Mouse (Mus musculus) lung, adult 18-20 months (tissue): ENCODE measurements at regions not wholly inside any gene's neighbourhood (a gene's known extent, or its start where the extent isn't known, plus 50 kb on each side); places are given as distances from the start of the nearest gene placed in this dataset.

Experiments used
- DNase-seq, 2 experiments: peaks; one replicate each; pipeline ENCODE4 v3.0.0; 2022; ENCODE audit warnings: mixed read lengths in 2 of 2

DNA sequence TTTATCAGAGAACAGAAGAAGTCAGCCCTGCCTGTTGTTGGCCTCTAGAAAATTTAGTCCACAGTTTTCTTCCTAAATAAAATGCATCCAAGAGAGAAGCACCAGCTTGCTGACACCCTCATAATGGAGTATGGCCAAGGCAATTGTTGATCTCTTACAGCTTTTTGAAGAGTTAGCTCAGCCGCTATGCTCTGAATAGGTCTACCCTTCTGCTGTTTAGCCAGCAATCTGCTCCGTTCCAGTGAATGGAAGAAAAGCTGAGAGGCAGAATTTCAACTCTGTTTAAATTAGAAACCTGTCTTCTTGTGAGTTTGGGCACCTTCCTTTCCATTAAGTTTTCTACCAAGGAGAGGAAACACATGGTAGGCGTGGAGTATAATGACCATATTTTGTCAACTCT is 290.8 kb downstream of the Rnf144b start:
- DNase-seq, result no peak

DNA sequence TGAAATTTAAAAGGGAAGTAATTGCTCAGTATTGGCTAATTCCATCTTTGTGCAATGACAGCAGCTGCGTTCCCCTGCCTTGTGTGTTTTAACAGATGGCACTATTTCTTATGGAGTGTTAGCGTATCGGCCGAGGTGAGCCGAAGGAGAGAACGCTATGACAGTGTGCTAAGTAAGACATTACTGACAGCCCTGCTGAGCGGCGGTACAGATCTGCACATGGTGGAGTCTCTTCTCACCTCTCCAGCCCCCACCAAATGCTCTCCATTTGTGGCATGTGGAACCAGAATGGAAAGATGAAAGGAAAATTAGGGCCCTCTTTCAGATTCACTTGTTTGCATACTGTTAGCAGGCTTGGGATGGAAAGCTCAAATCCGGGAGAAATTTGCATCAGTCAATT is 291.5 kb downstream of the Rnf144b start:
- no peak for DNase-seq

DNA sequence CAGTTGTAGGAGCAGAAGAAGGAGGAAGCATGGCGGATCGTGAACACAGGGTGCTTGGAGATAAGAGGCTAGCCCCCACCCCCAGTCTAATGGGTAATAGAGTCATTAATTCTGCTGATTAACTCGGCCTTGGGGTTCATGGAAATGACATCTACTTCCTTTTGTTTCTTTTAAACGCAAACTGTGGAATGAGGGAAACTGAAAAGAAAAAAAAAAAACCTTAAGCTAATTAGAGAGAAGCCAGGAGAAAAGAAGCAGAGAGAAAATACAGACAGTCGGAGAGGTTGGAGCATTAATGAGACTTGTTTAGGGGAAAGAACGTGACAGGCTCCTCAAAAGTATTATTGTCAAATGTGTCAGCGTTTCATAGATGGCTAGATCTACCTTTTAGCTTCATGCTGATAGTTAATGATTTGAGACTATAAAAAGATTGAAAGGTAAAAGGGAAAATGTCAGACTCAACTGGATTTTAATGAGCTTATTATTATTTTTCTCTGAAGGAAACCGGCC is 307.5 kb downstream of the Rnf144b start:
- no peak for DNase-seq

DNA sequence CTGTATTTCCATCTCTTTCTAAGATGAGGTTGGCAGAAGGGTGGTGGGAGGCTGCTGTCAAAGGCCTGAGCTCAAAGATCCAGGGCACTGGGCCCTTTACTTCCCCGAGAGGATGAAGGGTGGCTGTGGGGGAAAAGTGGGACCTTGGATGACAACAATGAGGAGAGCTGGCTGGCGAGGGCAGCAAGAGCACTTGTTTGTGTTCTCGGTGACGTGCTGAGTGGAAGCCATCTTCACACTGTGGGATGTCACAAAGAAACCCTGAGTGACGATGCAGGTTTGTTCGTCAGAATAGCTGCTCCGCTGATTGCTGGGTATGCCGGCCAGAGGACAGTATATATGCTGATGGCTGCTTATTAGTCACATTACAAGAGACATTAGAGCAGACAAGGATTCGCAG is 308.0 kb downstream of the Rnf144b start:
- DNase-seq, result no peak

DNA sequence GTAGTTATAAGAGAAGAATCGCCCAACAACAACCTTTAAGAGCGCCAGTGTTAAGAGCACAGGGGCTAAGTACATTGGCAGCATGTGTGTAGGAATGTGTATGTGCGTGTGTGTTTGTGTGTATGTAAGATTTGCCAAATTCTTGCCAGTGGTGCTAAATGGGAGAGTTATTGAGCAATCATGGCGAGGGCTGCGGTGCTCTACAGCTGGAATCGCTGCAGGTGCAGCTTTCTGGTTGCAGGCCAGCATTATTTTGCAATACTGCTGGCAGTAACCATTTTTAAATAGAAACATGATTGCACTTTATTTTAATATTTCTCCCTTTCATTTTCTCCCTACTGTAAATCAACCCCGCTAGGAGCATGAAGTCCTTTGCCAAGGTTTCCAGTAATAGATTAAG is 313.2 kb downstream of the Rnf144b start:
- DNase-seq, result peak in 1 of 2 experiments; percentile 3

DNA sequence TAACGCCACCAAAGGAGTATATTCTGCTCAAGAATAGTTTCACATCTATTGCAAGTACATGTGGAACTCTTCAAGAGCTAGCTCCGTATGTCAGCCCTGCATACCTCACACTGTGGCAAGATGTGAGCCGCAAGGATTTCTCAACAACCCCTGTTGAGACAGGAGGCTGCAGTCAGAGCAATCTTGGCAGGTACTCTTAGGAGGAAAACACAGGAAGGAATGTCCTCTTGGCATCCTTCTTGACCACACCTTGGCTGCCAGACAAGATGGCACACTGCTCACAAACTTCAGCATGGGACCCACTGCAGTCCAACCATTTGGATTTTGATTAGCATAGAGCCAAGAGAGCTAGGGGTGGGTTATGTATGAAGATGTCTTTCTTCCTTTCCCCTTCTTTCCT is 322.4 kb downstream of the Rnf144b start:
- peak in 1 of 2 experiments; percentile 1 for DNase-seq

DNA sequence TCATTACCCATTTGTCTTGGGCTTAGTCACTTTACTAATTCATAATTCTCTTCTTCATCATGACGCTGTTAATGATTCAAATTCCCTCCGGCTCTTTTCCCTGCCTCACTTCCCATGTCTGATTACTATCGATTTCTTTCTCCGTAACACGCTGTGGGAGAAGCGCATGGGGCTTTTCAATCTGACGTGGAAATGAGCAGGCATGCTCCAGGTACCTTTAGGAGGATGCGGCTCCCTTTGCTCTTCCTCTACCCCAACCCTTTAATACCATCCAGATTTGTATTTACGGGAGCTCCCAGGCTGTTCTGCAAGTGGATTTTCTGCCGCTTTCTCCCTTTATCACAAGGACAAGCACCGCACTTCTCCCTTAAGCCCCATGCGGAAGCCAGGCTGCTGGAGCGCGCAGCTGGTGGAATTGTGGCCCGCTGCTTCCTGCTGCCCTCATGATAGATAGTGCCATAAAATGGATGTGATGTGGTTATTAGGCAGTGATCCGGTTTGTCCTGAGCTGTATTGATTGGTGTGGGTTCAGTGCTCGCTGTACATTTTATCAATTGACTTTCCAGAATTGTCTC is 329.8 kb downstream of the Rnf144b start:
- DNase-seq, result no peak

DNA sequence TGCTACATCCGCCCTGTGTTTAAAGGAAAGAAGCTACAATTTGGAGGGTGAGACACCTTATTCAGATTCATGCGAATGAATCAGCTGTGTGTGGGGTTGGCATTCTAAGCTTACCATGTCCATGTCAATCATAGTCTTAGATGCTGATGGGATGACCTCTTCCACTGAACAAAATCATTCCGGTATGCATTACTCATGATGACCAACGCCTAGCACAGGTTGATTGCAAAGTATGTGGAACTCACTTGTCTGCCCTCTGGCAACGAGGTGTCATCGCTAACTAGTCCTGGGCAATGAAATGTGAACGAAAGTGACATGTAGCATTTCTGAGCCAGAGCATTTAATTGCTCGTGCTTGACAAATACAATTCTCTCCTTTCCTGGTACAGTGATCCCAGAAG is 339.7 kb downstream of the Rnf144b start:
- no peak for DNase-seq

DNA sequence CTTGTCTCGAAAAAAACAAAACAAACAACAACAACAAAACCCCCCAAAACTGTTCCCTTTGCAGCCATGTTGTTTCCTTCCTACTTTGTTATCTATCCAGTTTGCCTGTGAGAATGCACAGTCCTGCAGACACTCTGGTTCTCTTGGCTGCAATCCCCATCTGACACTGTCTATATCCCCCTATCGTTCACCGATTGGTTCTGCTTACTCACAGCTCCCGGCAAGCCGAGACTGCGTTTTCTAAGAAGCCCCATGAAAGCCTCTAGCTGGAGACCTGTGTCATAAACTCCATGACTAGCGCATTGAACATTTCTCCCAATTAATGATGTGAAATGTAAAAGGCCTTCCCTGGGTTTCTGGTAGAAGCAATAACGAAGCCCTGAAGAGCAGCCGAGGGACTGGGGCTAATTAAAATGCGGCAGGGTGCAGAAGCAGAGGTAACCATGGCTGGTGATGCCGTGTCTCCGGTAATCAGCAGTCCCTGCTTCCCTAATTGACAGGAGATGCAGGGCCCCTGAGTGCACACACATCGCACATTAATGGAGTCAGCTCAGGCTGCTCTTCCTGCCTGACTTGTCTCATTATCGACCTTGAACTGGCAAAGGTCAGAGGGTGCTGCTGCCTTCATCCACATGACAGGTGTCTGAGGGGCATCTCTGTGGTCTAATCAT is 349.2 kb downstream of the Rnf144b start:
- DNase-seq, result no peak

DNA sequence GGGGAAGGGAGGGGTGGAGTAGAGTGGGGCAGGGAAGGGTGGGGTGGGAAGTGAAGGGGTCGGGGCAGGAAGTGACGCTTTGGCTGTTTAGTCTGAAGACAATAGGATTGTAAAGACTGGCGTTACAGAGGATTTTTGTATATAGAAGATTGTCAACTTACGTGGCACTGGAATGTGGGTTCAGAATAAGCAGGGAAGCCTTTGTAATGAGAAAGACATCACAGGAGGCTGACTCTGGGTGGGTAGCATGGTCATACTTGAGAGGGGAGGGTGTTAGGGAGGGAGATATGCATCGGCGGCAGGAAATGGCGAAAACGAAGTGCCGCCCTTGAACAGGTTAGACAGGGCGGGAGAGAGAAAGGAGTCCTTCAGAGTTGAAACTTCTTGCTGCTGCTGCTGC is 357.7 kb downstream of the Rnf144b start:
- DNase-seq, result peak in 1 of 2 experiments; percentile 0

DNA sequence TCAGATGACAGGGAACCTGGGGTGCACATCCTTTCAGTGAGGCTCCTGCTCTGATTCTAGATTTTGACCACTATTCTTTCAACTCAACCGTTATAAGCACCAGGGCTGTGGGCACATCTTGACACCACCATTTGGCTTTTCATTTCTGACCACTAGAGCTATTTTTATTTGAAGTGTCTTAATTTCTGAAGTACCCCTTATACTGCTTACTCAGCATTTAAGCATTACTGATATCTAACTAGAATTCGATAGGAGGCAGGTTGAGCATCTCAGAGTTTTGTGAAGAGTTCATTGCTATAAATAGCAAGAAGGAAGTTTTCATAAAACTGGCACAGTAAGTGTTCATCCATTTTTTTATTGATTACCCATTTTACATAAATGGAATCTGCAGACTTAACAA is 362.4 kb downstream of the Rnf144b start:
- DNase-seq, result no peak

DNA sequence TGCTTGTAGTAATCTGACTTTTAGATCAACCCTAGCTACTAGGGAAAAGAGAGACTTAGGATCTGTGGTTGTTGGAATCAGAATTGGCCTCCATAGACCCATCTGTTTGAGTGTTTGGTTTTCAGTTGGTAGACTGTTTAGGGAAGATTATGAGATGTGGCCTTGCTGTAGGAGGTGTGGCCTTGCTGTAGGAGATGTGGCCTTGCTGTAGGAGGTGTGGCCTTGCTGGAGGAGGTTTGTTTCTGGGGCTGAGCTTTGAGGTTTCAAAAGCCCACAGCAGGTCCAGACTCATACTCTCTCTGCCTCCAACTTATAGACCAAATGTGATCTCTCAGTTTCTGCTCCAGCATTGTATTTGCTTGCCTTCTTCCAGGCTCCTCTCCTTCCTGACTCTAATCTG is 363.7 kb downstream of the Rnf144b start:
- DNase-seq, result no peak

DNA sequence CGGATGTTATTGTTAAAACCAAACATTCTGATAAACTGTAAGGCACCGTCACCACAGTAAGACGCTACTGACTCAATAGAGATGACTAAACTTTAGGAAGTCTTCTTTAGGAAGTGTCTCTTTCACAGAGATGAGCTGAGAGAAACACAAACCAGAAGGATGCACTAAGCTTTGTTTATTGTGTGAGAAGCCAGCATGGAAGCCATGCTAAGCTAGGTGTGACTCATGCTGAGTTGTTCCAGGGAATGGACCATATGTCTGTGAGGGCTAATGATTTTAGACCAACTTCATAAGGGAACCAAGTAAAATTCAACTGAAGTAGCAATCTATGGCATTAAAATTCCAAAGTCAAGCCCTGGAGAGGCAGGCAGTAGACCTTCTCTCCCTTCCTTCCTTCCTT is 364.2 kb downstream of the Rnf144b start:
- no peak for DNase-seq

DNA sequence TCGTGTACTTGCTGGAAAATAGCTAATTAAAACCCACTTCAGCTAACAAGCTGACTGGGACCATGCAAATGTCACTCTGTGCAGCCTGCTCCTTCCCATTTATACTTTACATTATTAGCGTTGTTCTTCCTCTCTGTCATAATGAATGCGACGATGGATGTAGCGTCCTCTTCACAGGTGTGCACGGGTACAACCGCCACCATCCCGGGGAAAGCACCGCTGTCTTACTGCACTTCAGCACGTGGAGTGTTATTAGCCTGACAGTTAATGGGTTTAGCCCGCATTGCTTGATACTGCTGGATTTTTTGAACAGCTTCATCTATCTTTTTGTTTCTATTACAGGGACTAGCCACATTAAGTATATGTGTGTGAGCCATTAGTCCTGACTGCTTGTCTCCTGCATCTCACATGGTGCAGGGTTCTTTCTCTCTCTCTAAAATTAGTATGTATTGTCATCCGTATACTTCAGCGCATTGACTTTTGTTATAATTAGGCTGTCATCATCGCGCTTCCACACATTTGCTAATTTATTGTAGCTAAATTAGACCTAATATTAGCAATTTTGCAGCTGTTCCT is 383.0 kb downstream of the Rnf144b start:
- DNase-seq, result no peak

DNA sequence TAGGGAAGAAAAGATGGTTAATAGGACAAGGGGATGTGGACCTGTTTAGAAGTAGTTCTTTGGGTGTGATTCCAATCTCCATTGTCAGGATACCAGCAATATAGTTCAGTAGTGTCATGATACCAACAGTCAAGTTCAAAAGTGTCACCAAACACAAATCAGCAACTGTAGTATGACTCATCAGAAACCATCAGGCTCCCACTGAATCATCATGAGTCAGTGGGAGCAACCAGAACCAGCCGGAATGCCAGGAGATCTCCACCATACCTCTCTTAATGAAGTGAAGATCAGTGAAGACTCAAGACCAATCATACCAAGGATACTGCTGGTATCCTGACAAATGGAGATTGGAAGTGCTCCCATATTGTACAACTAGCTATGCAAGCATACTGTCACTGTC is 410.5 kb downstream of the Rnf144b start:
- DNase-seq, result no peak

DNA sequence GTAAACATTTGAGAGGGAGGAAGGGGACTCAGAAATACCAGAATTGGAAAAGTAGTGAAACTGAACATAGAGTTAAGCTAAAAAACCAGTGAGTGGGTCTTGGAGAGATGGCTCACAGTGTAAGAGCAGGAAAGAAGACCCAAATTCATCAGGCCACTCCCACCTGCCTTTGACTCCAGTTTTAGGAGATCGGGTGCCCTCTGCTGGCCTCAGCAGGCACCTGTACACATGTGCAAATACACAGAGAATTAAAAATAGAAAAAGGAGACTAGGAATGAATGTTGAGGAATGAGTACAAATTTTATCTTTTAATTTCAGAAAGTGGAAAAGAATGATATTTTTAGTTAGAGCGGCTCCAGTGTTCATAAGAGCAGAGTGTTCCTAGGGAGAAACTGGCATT is 414.7 kb downstream of the Rnf144b start:
- DNase-seq, result no peak

DNA sequence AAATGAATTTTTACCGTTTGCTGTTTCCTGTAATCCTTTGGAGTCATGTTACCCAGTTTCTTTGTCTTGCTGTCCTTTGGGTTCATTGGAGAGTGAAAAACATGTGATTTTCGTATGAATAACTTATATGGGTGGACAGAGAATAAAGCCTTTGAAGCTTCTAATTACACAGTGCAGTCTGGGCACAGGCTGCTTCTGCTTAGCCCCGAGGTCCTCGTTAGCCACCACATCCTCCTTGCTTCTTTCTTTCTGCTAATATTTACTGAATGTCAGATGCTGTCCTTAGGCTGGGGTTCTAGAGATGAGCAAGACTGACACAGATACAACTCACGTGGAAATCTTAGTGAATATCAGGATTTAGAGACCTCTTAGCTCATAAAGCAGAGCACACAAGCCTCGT is 427.2 kb downstream of the Rnf144b start:
- DNase-seq, result no peak

DNA sequence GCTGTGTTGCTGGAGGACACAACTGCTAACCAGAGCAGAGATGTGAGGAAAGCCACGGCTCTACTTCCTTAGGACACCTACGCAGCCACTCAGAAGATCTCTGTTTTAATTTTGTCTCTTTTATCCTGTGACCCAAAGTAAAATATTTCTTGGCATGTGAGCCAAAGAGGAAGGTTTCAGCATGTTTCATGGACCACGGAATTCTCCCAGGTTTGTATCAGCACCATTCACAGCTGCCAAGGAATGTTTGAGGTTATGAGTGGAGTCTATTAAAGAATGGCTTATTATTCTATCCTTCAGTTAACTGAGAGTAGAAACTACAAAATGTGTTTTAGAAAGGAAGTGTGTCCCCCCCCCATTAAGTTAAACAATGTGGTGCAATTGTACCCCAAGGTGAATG is 429.8 kb downstream of the Rnf144b start:
- no peak for DNase-seq

DNA sequence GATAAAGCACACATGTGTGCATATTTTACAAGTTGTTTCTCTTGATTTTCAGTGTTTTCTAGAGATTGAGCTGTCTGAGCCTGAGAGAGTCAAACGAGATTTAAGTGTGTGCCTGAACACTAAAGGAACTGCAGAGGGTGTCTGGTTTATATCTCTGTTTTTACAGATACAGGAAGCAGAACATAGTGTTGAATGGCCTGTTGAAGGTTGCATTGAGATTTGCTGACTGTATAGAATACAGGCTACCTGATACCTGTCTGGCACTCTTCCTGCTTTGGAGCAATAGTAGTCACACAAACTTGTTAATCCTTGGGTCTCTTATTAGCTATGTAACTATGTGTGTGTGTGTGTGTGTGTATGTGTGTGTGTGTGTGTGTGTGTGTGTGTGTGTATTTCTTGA is 431.7 kb downstream of the Rnf144b start:
- DNase-seq, result no peak

DNA sequence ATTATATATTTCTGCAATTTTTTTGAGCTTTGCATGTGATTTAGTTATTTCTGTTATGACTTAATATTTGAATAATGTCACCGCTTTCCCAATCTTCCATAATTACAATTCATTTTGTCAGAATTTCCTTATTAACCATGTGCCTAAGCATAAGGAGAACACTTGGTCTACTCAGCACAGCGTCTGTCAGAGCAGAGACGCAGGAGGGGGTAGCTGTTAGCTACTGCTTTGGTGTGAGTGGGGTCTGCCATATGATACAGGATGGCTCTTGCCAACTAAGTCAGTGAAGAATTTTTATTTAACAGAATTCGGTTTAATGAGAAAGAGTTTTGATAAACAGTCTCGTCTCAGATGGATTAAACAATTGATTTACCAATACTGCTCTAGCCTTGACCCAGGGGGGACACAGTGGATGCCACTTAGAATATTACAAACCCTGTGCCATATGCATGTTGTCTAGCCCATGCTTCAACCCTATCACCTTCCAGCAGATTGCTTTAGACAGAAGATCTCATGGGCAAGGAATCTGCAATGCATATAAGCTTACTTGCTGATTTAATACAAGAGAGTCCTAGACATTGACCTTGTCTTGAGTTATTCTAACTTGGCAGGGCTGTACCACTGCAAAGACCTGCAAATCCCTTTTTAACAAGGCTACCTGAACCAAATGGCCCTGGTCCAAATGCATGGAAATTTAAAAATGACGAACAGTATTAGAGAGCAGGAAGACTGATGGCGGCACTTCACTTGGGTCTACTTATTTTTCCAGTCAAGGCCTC is 434.9 kb downstream of the Rnf144b start:
- DNase-seq, result no peak

DNA sequence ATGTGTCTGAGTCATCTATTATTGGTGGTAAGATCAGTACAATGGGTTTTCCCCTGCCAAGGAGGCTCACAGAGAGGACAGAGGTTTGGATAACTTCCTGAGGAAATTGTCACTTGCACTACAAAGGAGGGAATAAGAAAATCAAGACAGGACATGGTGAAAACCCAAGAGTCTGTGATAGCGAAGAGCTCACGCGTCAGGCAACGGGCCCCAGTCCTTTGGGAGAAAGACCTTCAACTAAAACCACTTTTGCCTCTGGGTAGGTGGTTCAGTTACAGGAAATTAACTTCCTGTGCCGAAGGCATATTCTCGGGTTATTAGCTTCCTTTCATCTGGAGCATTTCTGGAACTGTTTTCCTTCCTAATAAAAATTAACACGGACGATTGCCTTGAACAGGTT is 440.4 kb downstream of the Rnf144b start:
- no peak for DNase-seq

DNA sequence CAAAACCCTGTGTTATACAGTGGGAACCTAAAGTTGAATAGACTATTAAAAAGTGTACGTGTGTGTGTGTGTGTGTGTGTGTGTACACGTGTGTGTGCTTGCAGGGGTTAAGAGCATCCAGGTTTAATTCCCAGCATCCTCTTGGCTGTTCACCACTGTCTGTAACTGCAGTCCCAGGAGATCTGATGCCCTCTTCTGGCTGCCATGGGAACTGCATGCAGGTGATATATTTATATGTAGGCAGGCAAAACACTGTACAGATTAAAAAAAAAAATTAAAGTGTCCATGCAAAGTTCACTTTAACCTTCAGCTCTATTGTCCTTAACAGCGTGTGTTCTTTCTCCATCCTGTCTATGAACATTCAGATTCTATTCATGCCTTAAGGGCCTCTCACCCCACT is 454.1 kb downstream of the Rnf144b start:
- DNase-seq, result no peak

DNA sequence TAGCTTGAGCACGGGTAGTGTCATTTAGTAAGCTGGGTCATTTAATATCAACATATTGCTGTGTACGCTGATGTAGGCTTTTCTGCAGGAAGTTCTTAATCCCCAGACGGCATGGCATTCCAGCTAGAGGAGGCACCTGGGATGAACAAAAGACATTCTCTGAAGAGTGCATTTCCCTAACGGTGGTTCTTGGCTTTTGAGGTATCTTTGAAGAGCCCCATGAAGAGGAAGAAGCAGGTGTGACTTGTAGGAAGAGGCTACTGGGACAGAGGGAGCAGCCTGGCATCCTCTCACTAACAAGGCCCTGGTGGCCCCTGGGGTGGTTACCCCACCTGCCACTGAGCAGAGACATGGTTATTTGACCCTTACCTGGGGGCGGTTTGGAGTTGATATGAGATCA is 457.7 kb downstream of the Rnf144b start:
- DNase-seq, result no peak

DNA sequence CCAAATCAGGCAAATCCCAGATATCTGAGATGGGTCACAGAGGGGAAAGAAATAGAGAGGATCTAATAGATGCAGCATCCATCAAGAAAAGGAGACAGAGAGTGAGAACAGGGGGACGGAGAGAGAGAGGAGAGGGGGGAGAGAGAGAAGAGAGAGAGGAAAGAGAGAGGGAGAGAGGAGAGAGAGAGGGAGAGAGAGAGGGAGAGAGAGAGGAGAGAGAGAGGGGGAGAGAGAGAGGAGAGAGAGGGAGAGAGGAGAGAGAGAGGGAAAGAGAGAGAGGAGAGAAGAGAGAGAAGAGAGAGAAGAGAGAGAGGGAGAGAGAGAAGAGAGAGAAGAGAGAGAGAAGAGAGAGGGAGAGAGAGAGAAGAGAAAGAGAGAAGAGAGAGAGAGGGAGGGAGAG is 462.7 kb downstream of the Rnf144b start:
- no peak for DNase-seq
